Mouse (Mus musculus): ENCODE measurements around the gene Yaf2. TPM values are rescaled to one million over a fixed set of nuclear protein-coding genes. Genes with fewer than 3 reads are reported as not detected.
"Not testable (repeated sequence)": the region's sequence is repeated elsewhere in the genome, so short reads cannot be mapped to it uniquely, and the experiment has no call there.

Yaf2 gene
- polyA plus RNA-seq (2015; fragmentation: Nextera tagmentation; extraction: Ambion mirVana): 58.2 and 60.4 TPM in 2 replicates

- Histone ChIP-seq H3K9ac (replicated peaks; ENCODE audit: low read depth) (peak within 1 kb of the TSS; percentile 73), H3K36me3 (ENCODE audit: insufficient read depth, low read length) (no peaks in the 10 kb centered on the region), H3K27me3 (replicated peaks; ENCODE audit: insufficient read depth, low read length) (no peaks in the 10 kb centered on the region), H3K9me3 (ENCODE audit: low read length) (no peaks in the 10 kb centered on the region), H3K4me2 (replicated peaks; ENCODE audit: low read depth, low read length) (peak within 1 kb of the TSS; percentile 90), H3K4me3 (ENCODE audit: low read depth, low read length) (peak within 1 kb of the TSS; percentile 91), H3K27ac (ENCODE audit: low read length) (peak within 1 kb of the TSS; percentile 95), H3K4me1 (ENCODE audit: insufficient read depth, low read depth, low read length) (no peaks in the 10 kb centered on the region)
- DNase-seq (ENCODE audit: low spot score) (peak; percentile 94), ATAC-seq (peak; percentile 96)
- WGBS: under 1% methylated on average over 72 of the region's 73 CpGs
- peak; percentile 11; the same call in 1 of the 2 replicates for TF ChIP-seq CTCF (IDR thresholded peaks at IDR 0.05)
- no peak for TF ChIP-seq EP300 (IDR thresholded peaks at IDR 0.05)
Observed at GRCm38 (mm10) chr15:93336925-93337761, at the start of gene Yaf2. Gene Yaf2, minus strand, starts transcription at chr15:93336935.

- H3K27me3 ChIP-seq (replicated peaks; ENCODE audit: insufficient read depth, low read length): no peaks in the 10 kb centered on the region
- ATAC-seq (no peak), DNase-seq (ENCODE audit: low spot score) (no peak)
- TF ChIP-seq EP300 (IDR thresholded peaks at IDR 0.05) (no peak), CTCF (IDR thresholded peaks at IDR 0.05) (no peak)
- peaks cover 2% of the 10 kb centered on the region; the same call in 1 of the 2 replicates for H3K36me3 ChIP-seq (ENCODE audit: insufficient read depth, low read length)
- no peaks in the 10 kb centered on the region for H3K4me1 ChIP-seq (ENCODE audit: insufficient read depth, low read depth, low read length)
- 69% methylated on average over 5 of the region's 5 CpGs for WGBS
- H3K9me3 ChIP-seq (ENCODE audit: low read length): no peaks in the 10 kb centered on the region
- no peak overlapping the region for H3K4me2 ChIP-seq (replicated peaks; ENCODE audit: low read depth, low read length)
- no peak overlapping the region for H3K27ac ChIP-seq (ENCODE audit: low read length)
- H3K9ac ChIP-seq (replicated peaks; ENCODE audit: low read depth): no peak overlapping the region
- no peak overlapping the region for H3K4me3 ChIP-seq (ENCODE audit: low read depth, low read length)
Observed at GRCm38 (mm10) chr15:93381337-93381736, 44.6 kb upstream of the Yaf2 start.

GRCm38 (mm10) chr15:93379177-93379576 lies 42.4 kb upstream of the Yaf2 start:
- no peaks in the 10 kb centered on the region for H3K36me3 ChIP-seq (ENCODE audit: insufficient read depth, low read length)
- no peaks in the 10 kb centered on the region for H3K9me3 ChIP-seq (ENCODE audit: low read length)
- H3K4me2 ChIP-seq (replicated peaks; ENCODE audit: low read depth, low read length): no peak overlapping the region
- peak; percentile 58 for TF ChIP-seq CTCF (IDR thresholded peaks at IDR 0.05)
- no peak for TF ChIP-seq EP300 (IDR thresholded peaks at IDR 0.05)
- DNase-seq (ENCODE audit: low spot score) (no peak), ATAC-seq (no peak)
- H3K4me1 ChIP-seq (ENCODE audit: insufficient read depth, low read depth, low read length): no peaks in the 10 kb centered on the region
- no peak overlapping the region for H3K9ac ChIP-seq (replicated peaks; ENCODE audit: low read depth)
- 71% methylated on average over 3 of the region's 3 CpGs for WGBS
- no peak overlapping the region for H3K4me3 ChIP-seq (ENCODE audit: low read depth, low read length)
- H3K27ac ChIP-seq (ENCODE audit: low read length): no peak overlapping the region
- H3K27me3 ChIP-seq (replicated peaks; ENCODE audit: insufficient read depth, low read length): no peaks in the 10 kb centered on the region

- no peak for DNase-seq (ENCODE audit: low spot score)
- Histone ChIP-seq H3K27me3 (replicated peaks; ENCODE audit: insufficient read depth, low read length) (no peaks in the 10 kb centered on the region), H3K27ac (ENCODE audit: low read length) (no peak overlapping the region), H3K36me3 (ENCODE audit: insufficient read depth, low read length) (no peaks in the 10 kb centered on the region), H3K9ac (replicated peaks; ENCODE audit: low read depth) (no peak overlapping the region), H3K4me3 (ENCODE audit: low read depth, low read length) (no peak overlapping the region), H3K4me2 (replicated peaks; ENCODE audit: low read depth, low read length) (no peak overlapping the region), H3K9me3 (ENCODE audit: low read length) (no peaks in the 10 kb centered on the region), H3K4me1 (ENCODE audit: insufficient read depth, low read depth, low read length) (no peaks in the 10 kb centered on the region)
- TF ChIP-seq EP300 (IDR thresholded peaks at IDR 0.05): no peak
- TF ChIP-seq CTCF (IDR thresholded peaks at IDR 0.05): no peak
- ATAC-seq: no peak
- 84% methylated on average over 5 of the region's 5 CpGs for WGBS
Observed at GRCm38 (mm10) chr15:93375696-93376095, 39.0 kb upstream of the Yaf2 start.

- H3K36me3 ChIP-seq (ENCODE audit: insufficient read depth, low read length); H3K9me3 ChIP-seq (ENCODE audit: low read length); H3K4me3 ChIP-seq (ENCODE audit: low read depth, low read length); H3K4me2 ChIP-seq (replicated peaks; ENCODE audit: low read depth, low read length); H3K27ac ChIP-seq (ENCODE audit: low read length); H3K4me1 ChIP-seq (ENCODE audit: insufficient read depth, low read depth, low read length); H3K27me3 ChIP-seq (replicated peaks; ENCODE audit: insufficient read depth, low read length); ATAC-seq; DNase-seq (ENCODE audit: low spot score); H3K9ac ChIP-seq (replicated peaks; ENCODE audit: low read depth): not testable (repeated sequence)
Observed at GRCm38 (mm10) chr15:93372525-93373119, 35.9 kb upstream of the Yaf2 start.

GRCm38 (mm10) chr15:93371838-93372237 lies 35.1 kb upstream of the Yaf2 start:
- WGBS: 73% methylated on average over 2 of the region's 2 CpGs
- H3K27me3 ChIP-seq (replicated peaks; ENCODE audit: insufficient read depth, low read length): no peaks in the 10 kb centered on the region
- no peak for ATAC-seq

More at GRCm38 (mm10) chr15:93371838-93372237, 35.1 kb upstream of the Yaf2 start:
- Histone ChIP-seq H3K4me1 (ENCODE audit: insufficient read depth, low read depth, low read length) (no peaks in the 10 kb centered on the region), H3K9me3 (ENCODE audit: low read length) (no peaks in the 10 kb centered on the region), H3K4me2 (replicated peaks; ENCODE audit: low read depth, low read length) (no peak overlapping the region), H3K9ac (replicated peaks; ENCODE audit: low read depth) (no peak overlapping the region), H3K27ac (ENCODE audit: low read length) (no peak overlapping the region), H3K4me3 (ENCODE audit: low read depth, low read length) (no peak overlapping the region), H3K36me3 (ENCODE audit: insufficient read depth, low read length) (no peaks in the 10 kb centered on the region)
- TF ChIP-seq EP300 (IDR thresholded peaks at IDR 0.05) (no peak), CTCF (IDR thresholded peaks at IDR 0.05) (peak; percentile 22; the same call in 1 of the 2 replicates)
- no peak for DNase-seq (ENCODE audit: low spot score)

Data from lung, postnatal 0 days (tissue).